Mouse (Mus musculus): ENCODE data around the gene Gucd1. TPM values are rescaled to one million over a fixed set of nuclear protein-coding genes. Genes with fewer than 3 reads are reported as not detected.
A peak's percentile ranks its signal among the peaks of the same experiment; 100 is the strongest.

The Gucd1 gene
- total and polyA plus RNA-seq, 2 experiments from 2014 or later, result 16.0 to 44.9 TPM

DNA sequence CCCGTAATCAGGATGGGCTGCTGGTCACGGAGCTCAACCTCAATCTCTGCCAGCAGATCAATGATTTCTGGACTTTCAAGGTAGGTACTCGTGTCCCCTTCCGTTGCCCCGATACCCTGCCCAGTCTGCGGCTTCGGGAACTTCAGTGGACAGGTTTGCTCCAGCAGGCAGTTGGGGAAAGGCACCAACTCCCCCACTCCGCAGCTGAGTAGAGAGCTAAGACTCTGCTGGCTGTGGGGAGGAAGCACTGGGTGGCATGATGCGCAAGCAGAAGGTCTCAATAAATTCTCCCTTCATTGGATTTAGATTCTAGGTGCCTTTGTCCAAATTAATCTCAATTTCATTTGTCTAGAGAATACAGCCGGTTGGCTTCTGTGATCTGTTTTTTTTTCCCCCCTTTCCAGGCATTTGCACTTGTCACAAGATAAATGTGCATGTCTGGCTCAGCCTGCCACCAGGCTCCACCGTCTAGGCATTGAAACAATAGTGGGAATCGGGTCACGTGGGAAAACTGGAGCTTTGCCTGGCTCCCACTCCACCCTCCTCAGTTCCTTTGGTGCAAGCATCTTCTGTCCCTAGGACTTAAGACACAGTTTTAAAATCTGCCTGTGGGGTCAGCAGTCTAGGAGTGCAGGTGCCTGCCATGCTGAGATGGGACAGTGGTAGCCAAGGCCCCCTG is 79.5 kb downstream of the Gucd1 start:
- H3K4me3 ChIP-seq (ENCODE audit: low read depth, low read length), result no peak overlapping the region
- H3K9me3 ChIP-seq (ENCODE audit: low read length), result no peaks in the 10 kb centered on the region
- no peak for TF ChIP-seq CTCF (IDR thresholded peaks at IDR 0.05; ENCODE audit: low read depth)
- H3K27me3 ChIP-seq (ENCODE audit: insufficient read depth, low read length), result no peaks in the 10 kb centered on the region
- H3K9ac ChIP-seq, result no peak overlapping the region
- DNase-seq, result peak; percentile 80
- no peak overlapping the region for H3K4me2 ChIP-seq (ENCODE audit: low read depth)
- peak overlapping the region; percentile 71 for H3K27ac ChIP-seq (ENCODE audit: low read depth, low read length)
- peaks cover 6% of the 10 kb centered on the region; the same call in 1 of the 2 replicates for H3K4me1 ChIP-seq (ENCODE audit: insufficient read depth)
- WGBS, result 47% methylated on average over 13 of the region's 13 CpGs
- ATAC-seq, result peak; percentile 74
- H3K36me3 ChIP-seq (ENCODE audit: insufficient read depth), result no peaks in the 10 kb centered on the region

DNA sequence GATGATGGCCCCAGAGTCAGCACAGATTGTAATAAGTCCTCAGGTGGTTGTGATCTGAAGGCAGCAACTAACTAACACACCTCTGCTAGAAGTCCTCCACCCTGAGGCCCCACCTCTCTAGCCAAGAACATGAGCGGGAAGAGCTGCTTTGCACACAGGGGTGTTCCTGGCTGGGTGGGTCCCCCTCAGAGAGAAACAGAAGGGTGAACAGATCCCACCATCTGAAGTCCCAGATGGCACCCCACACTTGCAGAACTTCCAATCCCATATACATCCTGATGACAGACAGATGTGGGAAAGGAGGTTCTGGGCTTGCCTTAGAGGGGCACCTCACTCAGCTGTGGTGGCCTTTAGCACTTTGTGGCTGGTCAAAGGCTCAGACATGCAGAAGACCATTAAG is 80.5 kb downstream of the Gucd1 start:
- no peaks in the 10 kb centered on the region for H3K36me3 ChIP-seq (ENCODE audit: insufficient read depth)
- no peak overlapping the region for H3K4me3 ChIP-seq (ENCODE audit: low read depth, low read length)
- 65% methylated on average over 1 of the region's 1 CpGs for WGBS
- H3K27me3 ChIP-seq (ENCODE audit: insufficient read depth, low read length), result no peaks in the 10 kb centered on the region
- H3K9me3 ChIP-seq (ENCODE audit: low read length), result no peaks in the 10 kb centered on the region
- H3K4me1 ChIP-seq (ENCODE audit: insufficient read depth), result peaks cover 6% of the 10 kb centered on the region; the same call in 1 of the 2 replicates
- DNase-seq (no peak), ATAC-seq (no peak)
- no peak overlapping the region for H3K4me2 ChIP-seq (ENCODE audit: low read depth)
- TF ChIP-seq CTCF (IDR thresholded peaks at IDR 0.05; ENCODE audit: low read depth), result no peak
- no peak overlapping the region for H3K9ac ChIP-seq
- no peak overlapping the region for H3K27ac ChIP-seq (ENCODE audit: low read depth, low read length)

DNA sequence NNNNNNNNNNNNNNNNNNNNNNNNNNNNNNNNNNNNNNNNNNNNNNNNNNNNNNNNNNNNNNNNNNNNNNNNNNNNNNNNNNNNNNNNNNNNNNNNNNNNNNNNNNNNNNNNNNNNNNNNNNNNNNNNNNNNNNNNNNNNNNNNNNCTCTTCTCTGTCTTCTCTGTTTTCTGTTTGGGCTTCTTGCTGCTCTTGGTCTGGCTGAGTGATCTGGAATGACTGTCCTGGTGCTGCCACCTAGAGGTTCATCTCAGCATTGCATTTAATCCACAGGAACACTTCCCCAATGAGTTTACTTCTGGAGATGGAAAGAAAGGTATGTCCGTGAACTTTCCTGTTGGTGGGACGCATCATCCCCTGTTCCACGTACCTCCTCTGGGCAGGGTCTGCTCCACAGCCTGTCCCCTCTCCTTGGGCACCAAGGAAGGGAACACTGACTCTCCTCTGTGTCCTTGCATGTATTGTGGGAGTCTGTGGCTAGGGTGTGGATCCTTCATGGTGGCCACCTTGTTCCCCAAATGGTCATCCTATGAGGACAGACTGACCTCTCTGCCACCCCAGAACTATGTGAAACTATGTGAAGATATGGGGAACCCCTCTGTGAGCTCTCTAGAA is 81.1 kb downstream of the Gucd1 start:
- Histone ChIP-seq H3K27ac (ENCODE audit: low read depth, low read length) (no peak overlapping the region), H3K9ac (no peak overlapping the region), H3K9me3 (ENCODE audit: low read length) (no peaks in the 10 kb centered on the region), H3K36me3 (ENCODE audit: insufficient read depth) (no peaks in the 10 kb centered on the region), H3K4me1 (ENCODE audit: insufficient read depth) (peaks cover 6% of the 10 kb centered on the region; the same call in 1 of the 2 replicates), H3K27me3 (ENCODE audit: insufficient read depth, low read length) (no peaks in the 10 kb centered on the region), H3K4me2 (ENCODE audit: low read depth) (no peak overlapping the region), H3K4me3 (ENCODE audit: low read depth, low read length) (no peak overlapping the region)
- WGBS, result 19% methylated on average over 3 of the region's 3 CpGs
- ATAC-seq, result peak; percentile 42; the same call in 1 of the 2 replicates
- TF ChIP-seq CTCF (IDR thresholded peaks at IDR 0.05; ENCODE audit: low read depth), result peak; percentile 98
- DNase-seq, result peak; percentile 93

DNA sequence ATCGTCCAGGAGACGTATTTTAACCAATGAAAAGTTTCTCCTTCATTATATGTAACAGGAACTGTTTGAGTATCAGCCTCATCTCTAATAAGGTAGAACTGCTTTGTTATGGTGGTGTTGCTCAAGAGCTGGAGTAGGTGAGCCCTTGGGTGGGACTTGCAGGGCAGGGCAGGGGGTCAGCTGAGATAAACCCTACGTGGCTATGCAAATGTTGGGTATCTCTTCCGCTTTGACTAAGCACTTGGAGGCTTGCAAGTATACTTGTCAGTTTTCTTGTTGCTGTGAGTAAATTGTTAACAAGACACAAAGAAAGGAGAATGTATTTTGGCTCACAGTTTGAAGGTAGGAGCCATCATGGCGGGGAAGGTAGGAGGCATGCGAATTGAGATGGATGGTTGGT is 87.1 kb downstream of the Gucd1 start:
- Histone ChIP-seq H3K4me3 (ENCODE audit: low read depth, low read length) (no peak overlapping the region), H3K9ac (no peak overlapping the region)

DNA sequence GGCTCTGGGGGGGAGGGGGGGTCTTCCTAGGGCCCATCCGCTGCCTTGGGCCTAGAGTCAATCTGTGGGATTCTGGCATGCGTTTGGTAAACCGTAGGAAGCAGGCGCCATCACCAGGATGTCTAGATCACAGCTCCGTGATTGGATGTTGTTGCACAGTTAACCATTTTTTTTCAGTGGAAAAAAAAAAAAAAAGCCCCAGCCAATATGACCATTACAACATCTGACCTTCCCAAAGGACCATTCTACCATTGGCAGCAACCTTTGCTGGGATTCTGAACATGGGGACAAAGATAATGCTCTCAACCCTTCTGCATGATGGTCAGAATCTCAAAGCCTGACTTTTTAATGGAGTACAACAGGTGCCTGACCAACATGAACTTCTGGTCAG is 87.6 kb downstream of the Gucd1 start:
- H3K4me1 ChIP-seq (ENCODE audit: insufficient read depth), result no peaks in the 10 kb centered on the region
- TF ChIP-seq CTCF (IDR thresholded peaks at IDR 0.05; ENCODE audit: low read depth), result no peak
- no peaks in the 10 kb centered on the region for H3K36me3 ChIP-seq (ENCODE audit: insufficient read depth)
- no peak overlapping the region for H3K9ac ChIP-seq
- no peaks in the 10 kb centered on the region for H3K27me3 ChIP-seq (ENCODE audit: insufficient read depth, low read length)
- H3K9me3 ChIP-seq (ENCODE audit: low read length), result no peaks in the 10 kb centered on the region
- H3K4me2 ChIP-seq (ENCODE audit: low read depth), result no peak overlapping the region
- ATAC-seq, result no peak
- no peak overlapping the region for H3K27ac ChIP-seq (ENCODE audit: low read depth, low read length)
- DNase-seq, result no peak
- H3K4me3 ChIP-seq (ENCODE audit: low read depth, low read length), result no peak overlapping the region
- 94% methylated on average over 5 of the region's 5 CpGs for WGBS

More for the DNA sequence above, 87.1 kb downstream of the Gucd1 start:
- Histone ChIP-seq H3K4me1 (ENCODE audit: insufficient read depth) (no peaks in the 10 kb centered on the region), H3K27ac (ENCODE audit: low read depth, low read length) (no peak overlapping the region), H3K9me3 (ENCODE audit: low read length) (no peaks in the 10 kb centered on the region), H3K27me3 (ENCODE audit: insufficient read depth, low read length) (no peaks in the 10 kb centered on the region), H3K36me3 (ENCODE audit: insufficient read depth) (no peaks in the 10 kb centered on the region), H3K4me2 (ENCODE audit: low read depth) (no peak overlapping the region)
- ATAC-seq, result no peak
- 96% methylated on average over 6 of the region's 6 CpGs for WGBS
- TF ChIP-seq CTCF (IDR thresholded peaks at IDR 0.05; ENCODE audit: low read depth), result no peak
- no peak for DNase-seq

DNA sequence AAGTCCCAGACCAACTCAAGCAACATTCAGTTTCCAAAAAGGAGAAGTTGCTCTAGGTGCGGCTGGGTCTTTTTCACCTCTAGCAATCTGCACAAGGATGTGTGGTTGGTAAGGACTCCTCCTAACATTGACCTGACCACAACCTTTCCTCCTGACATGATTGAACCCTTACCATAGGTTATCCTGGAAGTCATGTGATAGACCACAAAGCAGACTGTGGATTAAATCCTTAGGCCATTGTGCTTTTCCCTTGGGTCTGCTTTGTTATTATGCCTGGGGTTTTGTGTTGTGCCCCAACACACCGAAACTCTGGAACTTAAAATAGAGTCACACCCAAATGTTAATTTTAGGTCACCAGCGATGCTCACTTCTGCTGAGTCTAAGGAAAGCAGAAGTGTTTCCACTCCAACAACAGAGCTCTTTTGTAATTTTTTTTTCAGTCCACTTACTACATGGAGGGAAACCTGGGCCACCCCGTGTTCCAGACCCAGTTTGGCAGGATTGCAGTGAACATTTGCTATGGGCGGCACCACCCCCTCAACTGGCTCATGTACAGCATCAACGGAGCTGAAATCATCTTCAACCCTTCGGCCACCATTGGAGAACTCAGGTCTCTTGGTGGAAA is 88.1 kb downstream of the Gucd1 start:
- Histone ChIP-seq H3K4me3 (ENCODE audit: low read depth, low read length) (no peak overlapping the region), H3K4me2 (ENCODE audit: low read depth) (no peak overlapping the region), H3K9ac (no peak overlapping the region), H3K36me3 (ENCODE audit: insufficient read depth) (no peaks in the 10 kb centered on the region), H3K27ac (ENCODE audit: low read depth, low read length) (no peak overlapping the region), H3K9me3 (ENCODE audit: low read length) (no peaks in the 10 kb centered on the region), H3K27me3 (ENCODE audit: insufficient read depth, low read length) (no peaks in the 10 kb centered on the region), H3K4me1 (ENCODE audit: insufficient read depth) (no peaks in the 10 kb centered on the region)
- no peak for TF ChIP-seq CTCF (IDR thresholded peaks at IDR 0.05; ENCODE audit: low read depth)
- DNase-seq, result no peak
- no peak for ATAC-seq
- 81% methylated on average over 7 of the region's 7 CpGs for WGBS

DNA sequence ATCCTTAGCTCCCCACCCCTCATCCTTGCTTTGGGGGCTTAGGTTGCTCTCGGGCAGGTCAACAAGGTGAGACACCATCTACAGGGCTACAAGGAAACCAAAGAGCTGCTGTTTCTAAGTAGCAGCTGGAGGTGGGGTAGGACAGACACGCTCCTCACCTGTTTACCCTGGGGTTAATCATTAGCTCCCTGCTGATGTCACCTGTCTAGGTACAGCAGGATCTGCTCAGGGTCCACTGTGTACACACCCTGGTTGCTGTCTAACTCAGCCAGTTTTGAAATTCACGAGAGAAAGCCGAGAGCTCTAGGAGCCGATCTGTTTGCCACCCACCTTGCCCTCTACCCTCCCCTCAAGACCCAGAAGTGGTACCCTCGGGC is 88.8 kb downstream of the Gucd1 start:
- ATAC-seq (no peak), DNase-seq (no peak)
- Histone ChIP-seq H3K27ac (ENCODE audit: low read depth, low read length) (no peak overlapping the region), H3K27me3 (ENCODE audit: insufficient read depth, low read length) (no peaks in the 10 kb centered on the region), H3K9me3 (ENCODE audit: low read length) (no peaks in the 10 kb centered on the region), H3K4me2 (ENCODE audit: low read depth) (no peak overlapping the region), H3K4me1 (ENCODE audit: insufficient read depth) (no peaks in the 10 kb centered on the region), H3K36me3 (ENCODE audit: insufficient read depth) (no peaks in the 10 kb centered on the region), H3K4me3 (ENCODE audit: low read depth, low read length) (no peak overlapping the region), H3K9ac (no peak overlapping the region)
- TF ChIP-seq CTCF (IDR thresholded peaks at IDR 0.05; ENCODE audit: low read depth), result no peak
- WGBS, result 94% methylated on average over 6 of the region's 6 CpGs
